Mouse (Mus musculus): ENCODE measurements around the gene Gm37240. TPM values are rescaled to one million over a fixed set of nuclear protein-coding genes. Genes with fewer than 3 reads are reported as not detected.
A peak's percentile ranks its signal among the peaks of the same experiment; 100 is the strongest.

The Gm37240 gene
- polyA plus RNA-seq, 1 experiment from 2014 or later: 0.52 TPM

DNA sequence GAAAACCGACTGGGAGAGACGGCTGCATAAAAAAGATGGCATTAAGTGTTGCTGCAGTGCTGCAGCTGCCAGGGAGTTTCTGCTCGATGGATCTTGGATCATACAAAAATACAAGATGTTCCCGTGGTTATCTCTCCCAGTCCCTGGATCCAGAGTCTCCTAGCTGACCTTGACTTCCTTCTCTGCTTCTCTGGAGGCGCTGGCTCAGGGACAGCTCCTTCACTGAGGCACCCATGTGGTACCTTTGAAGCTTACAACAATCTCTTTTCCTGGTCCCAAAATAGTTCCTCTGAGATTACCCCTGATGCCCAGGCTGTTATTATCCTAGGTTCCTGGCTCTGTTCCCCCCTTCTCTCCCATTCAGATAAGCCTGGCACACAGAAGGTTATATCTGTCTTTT is 672.4 kb downstream of the Gm37240 start:
- H3K27me3 ChIP-seq (replicated peaks): no peaks in the 10 kb centered on the region; the same call in 1 of the 2 replicates
- H3K36me3 ChIP-seq: no peaks in the 10 kb centered on the region
- no peak overlapping the region for H3K9ac ChIP-seq
- no peaks in the 10 kb centered on the region for H3K4me1 ChIP-seq
- H3K4me3 ChIP-seq: no peak overlapping the region
- H3K9me3 ChIP-seq (replicated peaks): no peaks in the 10 kb centered on the region
- no peak for ATAC-seq
- H3K27ac ChIP-seq: no peak overlapping the region
- H3K4me2 ChIP-seq: no peak overlapping the region
- 56% methylated on average over 5 of the region's 5 CpGs for WGBS (ENCODE audit: insufficient replicate concordance)

DNA sequence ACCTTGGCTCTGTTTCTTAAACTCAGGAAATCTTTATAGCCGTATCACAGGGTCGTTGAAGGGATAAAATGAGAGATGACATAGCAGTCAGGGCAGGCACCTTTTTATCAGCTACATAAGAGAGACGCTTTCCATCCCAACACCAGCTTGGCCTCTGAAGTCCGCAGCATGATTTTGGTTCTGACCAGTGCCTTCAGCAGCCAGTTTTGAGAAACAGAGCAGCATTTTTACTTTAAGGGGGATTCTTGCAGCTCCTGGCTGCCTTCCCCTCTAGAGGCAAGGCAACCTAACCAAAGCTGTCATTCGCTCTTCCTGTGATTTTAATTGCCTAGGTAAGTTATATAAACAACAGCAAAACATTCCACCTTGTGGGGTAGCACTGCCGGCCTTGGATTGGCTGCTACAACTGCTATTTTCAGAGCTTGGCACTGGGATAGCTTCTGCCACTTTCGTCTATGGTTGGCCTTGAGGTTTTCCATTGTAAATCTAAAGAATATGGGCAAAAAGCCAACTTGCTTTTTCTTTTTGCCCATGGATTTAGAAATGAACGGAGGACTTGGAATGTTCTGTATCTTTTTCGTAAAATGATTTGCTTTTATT is 674.5 kb downstream of the Gm37240 start:
- Histone ChIP-seq H3K4me2 (no peak overlapping the region), H3K27ac (no peak overlapping the region), H3K27me3 (replicated peaks) (no peaks in the 10 kb centered on the region; the same call in 1 of the 2 replicates), H3K4me1 (no peaks in the 10 kb centered on the region), H3K4me3 (no peak overlapping the region), H3K9me3 (replicated peaks) (no peaks in the 10 kb centered on the region), H3K36me3 (no peaks in the 10 kb centered on the region), H3K9ac (no peak overlapping the region)
- 59% methylated on average over 9 of the region's 9 CpGs for WGBS (ENCODE audit: insufficient replicate concordance)
- no peak for ATAC-seq

DNA sequence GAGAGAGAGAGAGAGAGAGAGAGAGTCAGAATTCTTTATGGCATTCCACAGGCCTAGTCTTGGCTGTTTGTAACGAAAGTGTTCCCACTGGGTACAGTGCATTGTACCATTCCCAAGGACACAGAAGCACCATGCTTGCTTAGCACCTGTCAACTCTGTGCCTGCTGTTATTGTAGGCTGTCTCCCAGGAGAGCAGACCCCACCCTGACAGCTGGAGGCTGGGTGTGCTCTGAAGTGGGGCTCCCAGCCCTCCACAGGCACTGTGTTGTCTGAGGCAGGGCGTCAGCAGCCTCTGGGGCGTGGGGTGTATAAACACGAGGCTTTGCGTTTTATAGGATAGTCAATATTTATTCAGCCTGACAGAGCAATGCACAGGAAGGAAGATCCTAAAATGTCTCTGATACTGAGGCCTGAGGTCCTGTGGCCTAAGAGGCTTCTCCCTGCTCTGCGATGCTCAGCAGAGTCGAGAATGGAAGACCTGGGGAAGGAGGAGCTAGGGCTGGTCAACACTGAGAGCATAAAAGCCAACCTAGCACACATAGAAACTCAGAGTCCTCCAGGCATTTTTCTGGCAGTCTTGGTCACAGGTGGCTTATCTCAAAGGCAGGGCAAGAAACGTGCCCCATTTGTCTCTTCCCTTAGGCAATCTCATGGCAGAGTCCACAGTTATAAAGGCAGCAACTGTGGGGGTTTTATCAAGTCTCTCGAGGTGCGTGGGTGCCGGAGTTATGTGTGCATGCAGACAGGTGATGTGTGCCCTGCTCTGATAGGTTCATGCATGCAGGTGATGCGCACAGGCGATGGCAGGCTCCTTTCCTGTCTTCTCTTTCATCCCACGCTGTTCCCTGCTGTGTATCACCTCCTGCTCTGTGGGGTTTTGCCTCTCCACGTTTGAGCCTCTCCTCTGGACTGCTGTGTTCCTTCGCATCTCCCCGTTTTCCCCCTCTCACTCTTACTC is 677.2 kb downstream of the Gm37240 start:
- no peaks in the 10 kb centered on the region; the same call in 1 of the 2 replicates for H3K27me3 ChIP-seq (replicated peaks)
- 60% methylated on average over 17 of the region's 17 CpGs for WGBS (ENCODE audit: insufficient replicate concordance)
- H3K4me1 ChIP-seq: no peaks in the 10 kb centered on the region
- no peak overlapping the region for H3K4me2 ChIP-seq
- H3K9ac ChIP-seq: no peak overlapping the region
- H3K4me3 ChIP-seq: no peak overlapping the region
- no peaks in the 10 kb centered on the region for H3K9me3 ChIP-seq (replicated peaks)
- H3K27ac ChIP-seq: no peak overlapping the region
- ATAC-seq: no peak
- H3K36me3 ChIP-seq: no peaks in the 10 kb centered on the region

DNA sequence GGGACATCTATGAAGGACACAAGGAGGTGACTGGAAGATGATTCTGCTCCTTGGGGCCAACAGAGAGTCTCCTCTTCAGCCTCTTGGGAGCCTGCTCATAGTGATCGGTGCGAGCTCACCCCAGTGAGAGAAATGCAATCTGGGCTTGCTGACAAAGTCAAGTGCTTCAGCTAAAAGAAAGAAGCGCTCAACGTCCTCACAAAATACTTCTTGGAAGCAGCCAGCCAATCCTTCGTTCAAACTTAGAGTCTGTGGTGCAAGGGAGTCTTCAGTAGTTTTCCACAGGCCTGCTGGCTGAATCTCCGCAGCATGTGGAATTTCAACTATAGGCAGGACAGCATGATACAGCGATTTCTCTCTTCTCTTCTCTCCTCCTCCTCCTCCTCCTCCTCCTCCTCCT is 680.8 kb downstream of the Gm37240 start:
- no peaks in the 10 kb centered on the region for H3K36me3 ChIP-seq
- H3K4me2 ChIP-seq: no peak overlapping the region
- WGBS (ENCODE audit: insufficient replicate concordance): 76% methylated on average over 7 of the region's 7 CpGs
- no peak overlapping the region for H3K9ac ChIP-seq
- no peak overlapping the region for H3K27ac ChIP-seq
- ATAC-seq: no peak
- H3K9me3 ChIP-seq (replicated peaks): no peaks in the 10 kb centered on the region
- H3K27me3 ChIP-seq (replicated peaks): no peaks in the 10 kb centered on the region
- H3K4me3 ChIP-seq: no peak overlapping the region
- H3K4me1 ChIP-seq: no peaks in the 10 kb centered on the region

DNA sequence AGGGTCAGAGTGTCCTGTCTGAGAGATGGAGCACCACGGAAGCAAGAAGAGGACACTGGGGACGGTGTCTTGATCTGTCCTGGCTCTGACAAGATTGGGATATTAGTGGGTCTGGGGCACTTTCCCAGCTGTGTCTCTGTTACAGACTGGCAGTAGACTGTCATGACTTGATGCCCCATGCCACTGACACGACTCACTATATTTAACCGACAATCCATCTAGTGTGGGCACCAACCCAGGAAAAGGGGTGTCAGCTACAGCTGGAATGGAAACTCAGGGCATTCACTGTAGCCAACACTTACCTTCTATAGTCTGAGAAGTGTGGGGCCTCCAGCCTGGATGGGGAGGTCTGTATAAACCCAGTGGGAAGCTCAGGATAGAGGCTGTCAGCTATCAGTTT is 681.4 kb downstream of the Gm37240 start:
- no peak overlapping the region for H3K4me2 ChIP-seq
- H3K4me1 ChIP-seq: no peaks in the 10 kb centered on the region
- no peak overlapping the region for H3K9ac ChIP-seq
- H3K4me3 ChIP-seq: no peak overlapping the region
- H3K9me3 ChIP-seq (replicated peaks): no peaks in the 10 kb centered on the region
- no peak overlapping the region for H3K27ac ChIP-seq
- no peak for ATAC-seq
- WGBS (ENCODE audit: insufficient replicate concordance): 78% methylated on average over 4 of the region's 4 CpGs
- no peaks in the 10 kb centered on the region for H3K36me3 ChIP-seq
- H3K27me3 ChIP-seq (replicated peaks): no peaks in the 10 kb centered on the region

DNA sequence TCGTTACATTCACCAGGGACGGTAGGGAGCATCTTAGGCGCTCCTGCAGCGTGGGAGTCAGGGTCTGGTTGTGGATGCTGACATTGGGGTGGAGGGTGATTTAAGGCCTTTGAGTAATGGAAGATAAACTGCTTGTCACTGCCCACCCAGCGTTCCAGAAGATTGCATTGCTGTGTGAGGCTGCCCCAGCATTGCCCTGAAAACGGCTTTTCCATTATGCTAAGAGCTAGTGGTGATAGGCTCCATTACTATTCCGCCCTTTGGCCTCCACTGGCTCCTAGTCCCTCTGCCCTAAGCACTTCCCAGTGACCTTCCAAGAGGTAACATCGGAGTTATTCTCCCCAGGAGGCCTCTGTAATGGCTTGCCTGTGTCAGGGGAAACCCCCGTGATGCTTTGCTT is 683.7 kb downstream of the Gm37240 start:
- Histone ChIP-seq H3K4me1 (no peaks in the 10 kb centered on the region), H3K9ac (no peak overlapping the region), H3K4me2 (no peak overlapping the region), H3K9me3 (replicated peaks) (no peaks in the 10 kb centered on the region), H3K27ac (no peak overlapping the region), H3K4me3 (no peak overlapping the region), H3K27me3 (replicated peaks) (no peaks in the 10 kb centered on the region), H3K36me3 (no peaks in the 10 kb centered on the region)
- 52% methylated on average over 9 of the region's 9 CpGs for WGBS (ENCODE audit: insufficient replicate concordance)
- no peak for ATAC-seq

DNA sequence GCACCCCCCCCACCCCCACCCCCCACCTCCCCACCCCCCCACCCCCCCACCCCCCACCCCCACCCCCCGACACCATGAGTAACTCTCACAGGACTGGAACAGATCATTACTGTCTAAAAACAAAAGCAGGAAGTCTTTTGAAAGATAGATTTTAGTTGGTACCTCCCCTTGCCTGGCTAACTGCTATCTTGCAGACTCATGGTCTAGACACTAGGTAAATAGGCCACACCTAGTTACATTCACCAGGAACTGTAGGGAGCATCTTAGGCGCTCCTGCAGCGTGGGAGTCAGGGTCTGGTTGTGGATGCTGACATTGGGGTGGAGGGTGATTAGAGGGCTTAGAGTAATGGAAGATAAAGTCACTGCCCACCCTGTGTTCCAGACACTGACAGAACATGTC is 684.6 kb downstream of the Gm37240 start:
- 32% methylated on average over 3 of the region's 3 CpGs for WGBS (ENCODE audit: insufficient replicate concordance)
- ATAC-seq: no peak
- H3K9ac ChIP-seq: no peak overlapping the region

DNA sequence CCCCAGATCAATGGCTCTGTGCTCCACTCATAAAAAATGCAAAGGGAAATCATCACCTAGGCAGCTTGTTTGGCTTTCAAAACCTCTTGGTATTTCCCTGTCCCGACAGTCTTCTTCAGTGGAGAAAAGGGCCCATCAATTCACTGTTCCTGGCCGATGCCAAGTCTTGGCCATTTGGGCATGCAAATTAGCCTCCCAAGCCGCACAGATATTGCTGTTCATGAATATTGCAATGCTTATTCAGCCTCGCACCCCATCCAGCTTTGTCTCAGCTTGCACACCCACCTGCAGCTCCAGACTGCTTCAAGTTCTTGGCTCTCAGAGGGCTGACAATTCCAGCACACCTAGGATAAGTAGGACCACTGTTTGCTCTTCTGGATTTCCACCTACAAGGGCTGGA is 685.5 kb downstream of the Gm37240 start:
- Histone ChIP-seq H3K9me3 (replicated peaks) (no peaks in the 10 kb centered on the region), H3K9ac (no peak overlapping the region), H3K4me1 (no peaks in the 10 kb centered on the region), H3K4me3 (no peak overlapping the region), H3K27me3 (replicated peaks) (no peaks in the 10 kb centered on the region), H3K27ac (no peak overlapping the region), H3K4me2 (no peak overlapping the region), H3K36me3 (no peaks in the 10 kb centered on the region)
- no peak for ATAC-seq
- WGBS (ENCODE audit: insufficient replicate concordance): 71% methylated on average over 4 of the region's 4 CpGs

More for the DNA sequence above, 684.6 kb downstream of the Gm37240 start:
- Histone ChIP-seq H3K27me3 (replicated peaks) (no peaks in the 10 kb centered on the region), H3K4me3 (no peak overlapping the region), H3K9me3 (replicated peaks) (no peaks in the 10 kb centered on the region), H3K36me3 (no peaks in the 10 kb centered on the region), H3K4me2 (no peak overlapping the region), H3K27ac (no peak overlapping the region), H3K4me1 (no peaks in the 10 kb centered on the region)

DNA sequence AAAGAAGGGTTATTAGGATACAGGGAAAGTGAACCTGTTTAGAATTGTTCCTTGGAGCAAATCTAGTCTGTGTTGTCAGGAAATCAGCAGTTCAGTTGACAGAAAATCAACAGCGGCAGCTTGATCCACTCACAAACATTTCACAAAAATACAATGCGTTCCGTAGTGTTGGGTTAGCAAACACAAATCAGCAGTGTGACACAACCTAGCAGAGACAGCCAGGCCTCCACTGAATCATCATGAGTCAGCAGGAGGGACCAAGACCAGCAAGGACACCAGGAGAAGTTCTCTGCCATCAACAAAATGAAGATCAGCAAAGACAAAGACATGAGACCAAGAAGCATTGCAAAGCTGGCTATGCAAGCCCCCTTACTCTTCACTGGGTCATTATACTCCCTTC is 688.8 kb downstream of the Gm37240 start:
- Histone ChIP-seq H3K9me3 (replicated peaks) (no peaks in the 10 kb centered on the region), H3K27me3 (replicated peaks) (no peaks in the 10 kb centered on the region), H3K27ac (no peak overlapping the region), H3K4me1 (no peaks in the 10 kb centered on the region), H3K4me3 (no peak overlapping the region), H3K36me3 (no peaks in the 10 kb centered on the region), H3K9ac (no peak overlapping the region), H3K4me2 (no peak overlapping the region)
- ATAC-seq: no peak
- 76% methylated on average over 3 of the region's 3 CpGs for WGBS (ENCODE audit: insufficient replicate concordance)

DNA sequence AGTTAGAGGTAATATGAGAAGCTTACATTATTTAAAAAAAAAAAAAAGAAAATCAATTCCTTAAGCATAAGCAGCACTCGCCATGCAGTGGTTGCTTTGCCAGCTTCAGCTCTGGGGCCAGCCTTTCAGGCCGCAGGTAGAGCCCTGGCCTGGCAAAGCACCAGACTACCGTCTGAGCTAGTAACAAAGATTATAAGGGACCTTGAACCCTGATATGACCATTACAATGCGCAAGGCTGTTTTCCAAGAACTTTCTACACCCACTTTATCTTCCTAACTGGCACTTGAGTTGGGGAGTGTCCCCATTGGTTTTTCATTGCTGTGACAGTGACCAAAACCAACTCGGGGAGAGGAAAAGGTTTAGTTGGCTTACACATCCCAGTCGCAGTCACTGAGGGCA is 690.2 kb downstream of the Gm37240 start:
- no peak overlapping the region for H3K9ac ChIP-seq
- no peaks in the 10 kb centered on the region for H3K36me3 ChIP-seq
- ATAC-seq: no peak
- no peak overlapping the region for H3K4me2 ChIP-seq
- H3K4me3 ChIP-seq: no peak overlapping the region
- no peaks in the 10 kb centered on the region for H3K4me1 ChIP-seq
- no peak overlapping the region for H3K27ac ChIP-seq
- H3K27me3 ChIP-seq (replicated peaks): no peaks in the 10 kb centered on the region
- WGBS (ENCODE audit: insufficient replicate concordance): 70% methylated on average over 6 of the region's 6 CpGs
- H3K9me3 ChIP-seq (replicated peaks): no peaks in the 10 kb centered on the region

DNA sequence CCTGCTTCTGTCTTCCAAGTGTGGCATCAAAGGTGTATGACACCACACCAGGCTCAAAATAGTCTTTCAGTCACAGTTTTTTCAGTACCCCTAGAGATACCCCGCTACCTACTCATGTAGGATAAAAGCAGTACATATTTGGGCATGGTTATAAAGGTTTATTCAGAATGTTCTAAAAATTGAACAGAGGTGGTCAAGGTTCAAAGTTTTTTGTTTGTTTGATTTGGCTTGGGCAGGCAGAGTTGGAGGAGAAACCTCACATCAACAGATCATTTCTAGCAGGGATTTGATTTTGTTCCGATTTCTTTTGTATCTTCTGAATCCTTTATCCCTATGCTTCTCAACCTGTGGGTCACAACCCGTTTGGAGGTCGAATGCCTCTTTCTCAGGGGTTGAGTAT is 690.7 kb downstream of the Gm37240 start:
- H3K4me1 ChIP-seq: no peaks in the 10 kb centered on the region
- H3K36me3 ChIP-seq: no peaks in the 10 kb centered on the region
- H3K9me3 ChIP-seq (replicated peaks): no peaks in the 10 kb centered on the region
- H3K4me3 ChIP-seq: no peak overlapping the region
- H3K4me2 ChIP-seq: no peak overlapping the region
- no peak overlapping the region for H3K27ac ChIP-seq
- no peak for ATAC-seq
- 74% methylated on average over 4 of the region's 4 CpGs for WGBS (ENCODE audit: insufficient replicate concordance)
- no peak overlapping the region for H3K9ac ChIP-seq
- no peaks in the 10 kb centered on the region for H3K27me3 ChIP-seq (replicated peaks)

DNA sequence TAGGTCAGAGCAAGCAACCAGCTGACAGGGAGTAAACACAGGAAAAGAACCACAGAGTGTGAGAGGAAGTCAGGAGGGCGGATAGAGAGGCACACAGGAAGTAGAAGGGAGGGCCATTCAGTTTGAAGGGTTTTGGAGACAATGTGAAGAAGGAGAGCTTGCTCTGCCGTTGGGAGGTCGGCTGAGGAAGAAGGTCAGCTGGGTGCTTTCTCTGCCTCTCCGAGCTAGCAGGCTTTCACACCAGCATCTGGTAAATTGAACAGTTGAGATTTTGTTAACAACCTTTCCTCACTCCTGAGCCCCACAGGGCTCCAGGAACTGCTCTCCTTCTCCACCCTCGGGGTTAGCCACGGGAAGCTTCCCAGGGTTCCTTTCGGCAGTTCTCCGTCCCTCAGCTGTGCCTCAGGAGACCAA is 692.2 kb downstream of the Gm37240 start:
- no peak for ATAC-seq
- peak overlapping the region; percentile 44 for H3K4me2 ChIP-seq
- H3K27ac ChIP-seq: no peak overlapping the region
- H3K4me3 ChIP-seq: peak overlapping the region; percentile 23
- no peaks in the 10 kb centered on the region for H3K36me3 ChIP-seq
- no peaks in the 10 kb centered on the region for H3K4me1 ChIP-seq
- H3K9me3 ChIP-seq (replicated peaks): no peaks in the 10 kb centered on the region
- H3K27me3 ChIP-seq (replicated peaks): no peaks in the 10 kb centered on the region
- no peak overlapping the region for H3K9ac ChIP-seq
- 27% methylated on average over 8 of the region's 8 CpGs for WGBS (ENCODE audit: insufficient replicate concordance)
